Mouse (Mus musculus): Measurements from ENCODE around the gene Faf1. TPM values are rescaled to one million over a fixed set of nuclear protein-coding genes. Genes with fewer than 3 reads are reported as not detected.

Faf1 gene
- polyA plus RNA-seq, 1 experiment from 2014 or later = 11.1 TPM

DNA sequence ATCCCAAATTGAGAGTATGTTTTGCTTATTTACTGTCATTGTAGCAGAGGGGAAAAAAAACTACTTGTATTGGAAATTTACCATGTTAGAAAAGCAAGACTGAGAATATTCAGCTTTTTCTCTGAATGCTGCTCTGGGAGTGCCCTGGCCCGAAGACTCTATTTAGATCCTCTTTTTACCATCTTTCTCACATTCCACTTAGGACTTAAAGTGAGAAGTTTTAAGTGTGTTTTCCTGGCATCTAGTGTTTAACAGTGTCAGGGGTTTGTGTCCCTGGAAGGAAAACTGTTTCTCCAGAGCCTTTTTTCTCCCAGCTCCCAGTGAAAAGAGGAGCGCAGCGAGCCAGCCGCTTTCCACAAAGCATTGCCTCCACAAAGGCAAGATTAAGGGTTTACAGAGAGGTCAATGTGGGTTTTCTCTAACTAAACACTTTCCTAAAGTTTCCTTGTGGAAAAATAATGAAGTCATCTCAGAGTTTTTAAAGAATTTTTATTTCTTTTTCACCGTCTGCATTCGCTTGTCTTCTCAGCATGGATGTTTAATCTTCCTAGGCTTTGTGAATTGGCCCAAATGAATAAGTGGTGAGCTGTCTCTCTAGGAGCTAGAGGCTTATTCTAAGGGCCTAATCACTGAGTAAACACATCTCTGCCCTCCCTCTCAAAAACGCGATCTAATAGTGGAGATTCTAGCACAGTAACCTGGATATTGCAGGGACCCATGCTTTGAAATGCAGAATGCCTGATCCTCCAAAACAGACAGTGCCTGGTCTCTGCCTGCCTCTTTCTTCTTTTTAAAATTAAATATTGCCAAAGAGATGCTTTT lies 182.4 kb downstream of the Faf1 start:
- Histone ChIP-seq H3K4me1 (ENCODE audit: control insufficient read depth, low read depth, low read length) (no peaks in the 10 kb centered on the region), H3K4me3 (ENCODE audit: low read depth, low read length) (no peak overlapping the region), H3K27me3 (ENCODE audit: control insufficient read depth, insufficient read depth, low read depth, low read length) (no peaks in the 10 kb centered on the region), H3K9ac (ENCODE audit: low read depth, low read length) (no peak overlapping the region), H3K4me2 (ENCODE audit: low read depth, low read length) (no peak overlapping the region), H3K36me3 (ENCODE audit: control insufficient read depth, insufficient read depth) (no peaks in the 10 kb centered on the region), H3K9me3 (replicated peaks; ENCODE audit: control insufficient read depth, low read length) (no peaks in the 10 kb centered on the region), H3K27ac (ENCODE audit: low read length) (no peak overlapping the region)
- WGBS (ENCODE audit: insufficient replicate concordance) = 72% methylated on average over 8 of the region's 8 CpGs
- ATAC-seq (ENCODE audit: low read depth) = no peak

GRCm38 (mm10) chr4:109859401-109859800 lies 183.0 kb downstream of the Faf1 start:
- Histone ChIP-seq H3K9ac (ENCODE audit: low read depth, low read length) (no peak overlapping the region), H3K4me2 (ENCODE audit: low read depth, low read length) (no peak overlapping the region), H3K27ac (ENCODE audit: low read length) (no peak overlapping the region), H3K4me1 (ENCODE audit: control insufficient read depth, low read depth, low read length) (no peaks in the 10 kb centered on the region), H3K36me3 (ENCODE audit: control insufficient read depth, insufficient read depth) (no peaks in the 10 kb centered on the region), H3K4me3 (ENCODE audit: low read depth, low read length) (no peak overlapping the region), H3K9me3 (replicated peaks; ENCODE audit: control insufficient read depth, low read length) (no peaks in the 10 kb centered on the region), H3K27me3 (ENCODE audit: control insufficient read depth, insufficient read depth, low read depth, low read length) (no peaks in the 10 kb centered on the region)
- 74% methylated on average over 7 of the region's 7 CpGs for WGBS (ENCODE audit: insufficient replicate concordance)
- ATAC-seq (ENCODE audit: low read depth) = no peak

DNA sequence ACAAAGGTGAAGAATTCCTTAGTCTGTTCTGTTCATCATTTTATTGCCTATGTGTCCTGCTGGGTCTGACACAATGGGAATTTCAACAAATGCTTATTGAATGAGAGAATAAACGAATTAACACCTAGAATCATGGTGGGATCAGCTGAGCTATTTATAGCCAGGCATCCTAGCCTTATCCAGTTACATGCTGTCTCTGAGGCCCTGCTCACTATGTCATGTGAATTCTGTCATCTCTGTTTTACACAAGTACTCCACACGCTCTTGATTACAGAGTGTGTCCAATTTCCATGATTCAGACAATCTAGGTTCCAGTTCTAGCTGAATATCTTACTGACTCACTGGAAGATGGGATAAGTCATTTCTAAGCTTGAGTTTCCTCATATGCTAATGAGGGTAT lies 183.9 kb downstream of the Faf1 start:
- Histone ChIP-seq H3K4me2 (ENCODE audit: low read depth, low read length) (no peak overlapping the region), H3K27me3 (ENCODE audit: control insufficient read depth, insufficient read depth, low read depth, low read length) (no peaks in the 10 kb centered on the region), H3K27ac (ENCODE audit: low read length) (no peak overlapping the region), H3K4me1 (ENCODE audit: control insufficient read depth, low read depth, low read length) (no peaks in the 10 kb centered on the region), H3K4me3 (ENCODE audit: low read depth, low read length) (no peak overlapping the region), H3K9me3 (replicated peaks; ENCODE audit: control insufficient read depth, low read length) (no peaks in the 10 kb centered on the region), H3K36me3 (ENCODE audit: control insufficient read depth, insufficient read depth) (no peaks in the 10 kb centered on the region), H3K9ac (ENCODE audit: low read depth, low read length) (no peak overlapping the region)
- 66% methylated on average over 2 of the region's 2 CpGs for WGBS (ENCODE audit: insufficient replicate concordance)
- no peak for ATAC-seq (ENCODE audit: low read depth)

DNA sequence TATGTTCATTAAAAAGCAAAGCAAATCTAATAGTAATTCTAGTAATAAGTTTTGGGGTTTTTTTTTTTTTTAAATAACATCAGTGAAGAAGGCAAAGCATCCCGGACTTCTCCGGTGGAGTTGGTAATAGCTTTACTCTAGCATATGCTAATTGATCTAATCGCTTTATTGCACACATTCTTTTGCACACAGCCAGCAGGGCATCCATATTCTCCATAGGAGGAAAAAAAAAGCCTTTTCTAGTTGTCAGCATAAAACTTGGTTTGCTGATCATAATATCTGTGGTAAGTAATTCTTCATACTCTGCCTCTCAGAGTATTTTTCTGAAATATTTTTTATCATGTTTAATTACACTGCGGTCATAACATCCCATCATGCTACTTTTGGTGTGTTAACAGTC lies 185.9 kb downstream of the Faf1 start:
- H3K4me2 ChIP-seq (ENCODE audit: low read depth, low read length) = no peak overlapping the region
- no peak overlapping the region for H3K27ac ChIP-seq (ENCODE audit: low read length)
- no peaks in the 10 kb centered on the region for H3K27me3 ChIP-seq (ENCODE audit: control insufficient read depth, insufficient read depth, low read depth, low read length)
- no peak overlapping the region for H3K4me3 ChIP-seq (ENCODE audit: low read depth, low read length)
- ATAC-seq (ENCODE audit: low read depth) = no peak
- 93% methylated on average over 4 of the region's 4 CpGs for WGBS (ENCODE audit: insufficient replicate concordance)
- no peaks in the 10 kb centered on the region for H3K4me1 ChIP-seq (ENCODE audit: control insufficient read depth, low read depth, low read length)
- H3K36me3 ChIP-seq (ENCODE audit: control insufficient read depth, insufficient read depth) = no peaks in the 10 kb centered on the region
- H3K9ac ChIP-seq (ENCODE audit: low read depth, low read length) = no peak overlapping the region
- H3K9me3 ChIP-seq (replicated peaks; ENCODE audit: control insufficient read depth, low read length) = no peaks in the 10 kb centered on the region

DNA sequence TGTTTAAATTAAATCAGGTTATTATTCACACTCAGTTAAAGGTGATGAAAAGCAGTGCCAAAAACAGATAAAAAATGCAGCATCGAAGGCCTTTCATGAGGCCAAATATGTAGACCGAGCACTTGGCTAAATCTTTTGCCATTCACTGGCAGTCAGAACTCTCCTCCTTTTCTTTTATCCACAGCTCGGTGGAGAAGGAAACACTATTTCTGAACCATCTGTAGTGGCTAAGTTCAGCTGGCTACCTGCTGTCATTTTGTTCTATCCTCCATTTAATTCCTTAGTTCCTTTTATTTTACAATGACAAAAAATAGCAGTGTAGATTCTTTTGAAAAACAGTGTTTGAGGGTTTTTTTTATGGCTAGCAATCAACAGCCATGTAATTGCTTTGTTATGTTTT lies 186.6 kb downstream of the Faf1 start:
- no peaks in the 10 kb centered on the region for H3K27me3 ChIP-seq (ENCODE audit: control insufficient read depth, insufficient read depth, low read depth, low read length)
- H3K36me3 ChIP-seq (ENCODE audit: control insufficient read depth, insufficient read depth) = no peaks in the 10 kb centered on the region
- H3K27ac ChIP-seq (ENCODE audit: low read length) = no peak overlapping the region
- H3K4me1 ChIP-seq (ENCODE audit: control insufficient read depth, low read depth, low read length) = no peaks in the 10 kb centered on the region
- no peak overlapping the region for H3K4me2 ChIP-seq (ENCODE audit: low read depth, low read length)
- ATAC-seq (ENCODE audit: low read depth) = no peak
- H3K9ac ChIP-seq (ENCODE audit: low read depth, low read length) = no peak overlapping the region
- WGBS (ENCODE audit: insufficient replicate concordance) = 85% methylated on average over 3 of the region's 3 CpGs
- no peak overlapping the region for H3K4me3 ChIP-seq (ENCODE audit: low read depth, low read length)
- H3K9me3 ChIP-seq (replicated peaks; ENCODE audit: control insufficient read depth, low read length) = no peaks in the 10 kb centered on the region

- H3K4me2 ChIP-seq (ENCODE audit: low read depth, low read length) = no peak overlapping the region
- H3K9ac ChIP-seq (ENCODE audit: low read depth, low read length) = no peak overlapping the region
- no peak overlapping the region for H3K4me3 ChIP-seq (ENCODE audit: low read depth, low read length)
- no peaks in the 10 kb centered on the region for H3K27me3 ChIP-seq (ENCODE audit: control insufficient read depth, insufficient read depth, low read depth, low read length)
- H3K36me3 ChIP-seq (ENCODE audit: control insufficient read depth, insufficient read depth) = no peaks in the 10 kb centered on the region
- H3K4me1 ChIP-seq (ENCODE audit: control insufficient read depth, low read depth, low read length) = no peaks in the 10 kb centered on the region
- WGBS (ENCODE audit: insufficient replicate concordance) = 80% methylated on average over 3 of the region's 3 CpGs
- ATAC-seq (ENCODE audit: low read depth) = no peak
- no peaks in the 10 kb centered on the region for H3K9me3 ChIP-seq (replicated peaks; ENCODE audit: control insufficient read depth, low read length)
- H3K27ac ChIP-seq (ENCODE audit: low read length) = no peak overlapping the region
Measured at GRCm38 (mm10) chr4:109868897-109869484, 192.6 kb downstream of the Faf1 start.

- H3K9ac ChIP-seq (ENCODE audit: low read depth, low read length) = no peak overlapping the region
- 0 out of 2 replicates have a peak, but pooled peaks cover 4% of the 10 kb centered on the region for H3K36me3 ChIP-seq (ENCODE audit: control insufficient read depth, insufficient read depth)
- no peak overlapping the region for H3K4me2 ChIP-seq (ENCODE audit: low read depth, low read length)
- 79% methylated on average over 4 of the region's 4 CpGs for WGBS (ENCODE audit: insufficient replicate concordance)
- H3K9me3 ChIP-seq (replicated peaks; ENCODE audit: control insufficient read depth, low read length) = no peaks in the 10 kb centered on the region
- no peaks in the 10 kb centered on the region for H3K27me3 ChIP-seq (ENCODE audit: control insufficient read depth, insufficient read depth, low read depth, low read length)
- H3K4me1 ChIP-seq (ENCODE audit: control insufficient read depth, low read depth, low read length) = no peaks in the 10 kb centered on the region
- no peak for ATAC-seq (ENCODE audit: low read depth)
- no peak overlapping the region for H3K4me3 ChIP-seq (ENCODE audit: low read depth, low read length)
- no peak overlapping the region for H3K27ac ChIP-seq (ENCODE audit: low read length)
Measured at GRCm38 (mm10) chr4:109884333-109884732, 207.9 kb downstream of the Faf1 start.

DNA sequence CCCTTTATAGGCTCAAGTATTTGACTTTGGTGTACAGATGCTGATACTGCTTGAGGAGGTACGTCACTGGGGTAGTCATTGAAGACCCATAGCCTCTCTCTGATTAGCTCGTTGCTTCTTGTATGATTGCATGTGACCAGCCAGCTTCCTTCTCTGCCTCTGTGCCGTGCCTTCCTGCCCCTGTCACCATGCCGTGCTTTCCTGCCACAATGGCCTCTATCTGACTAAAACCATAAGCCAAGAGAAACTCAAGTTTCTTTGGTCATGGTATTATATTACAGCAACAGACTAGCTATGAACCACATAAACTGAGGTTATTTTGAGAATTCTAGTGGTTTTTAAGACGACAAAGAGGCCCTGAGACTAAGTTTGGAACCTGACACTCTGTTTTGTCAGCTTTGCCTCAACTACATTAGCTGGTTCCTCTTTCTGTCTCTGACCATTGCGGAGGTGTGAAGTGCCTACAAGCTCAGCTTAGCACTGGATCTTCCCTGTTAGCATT lies 211.5 kb downstream of the Faf1 start:
- Histone ChIP-seq H3K4me3 (ENCODE audit: low read depth, low read length) (no peak overlapping the region), H3K9ac (ENCODE audit: low read depth, low read length) (no peak overlapping the region), H3K9me3 (replicated peaks; ENCODE audit: control insufficient read depth, low read length) (no peaks in the 10 kb centered on the region), H3K27ac (ENCODE audit: low read length) (no peak overlapping the region), H3K4me1 (ENCODE audit: control insufficient read depth, low read depth, low read length) (no peaks in the 10 kb centered on the region), H3K36me3 (ENCODE audit: control insufficient read depth, insufficient read depth) (0 out of 2 replicates have a peak, but pooled peaks cover 6% of the 10 kb centered on the region), H3K27me3 (ENCODE audit: control insufficient read depth, insufficient read depth, low read depth, low read length) (no peaks in the 10 kb centered on the region), H3K4me2 (ENCODE audit: low read depth, low read length) (no peak overlapping the region)
- WGBS (ENCODE audit: insufficient replicate concordance) = 69% methylated on average over 6 of the region's 6 CpGs
- no peak for ATAC-seq (ENCODE audit: low read depth)
